Mouse (Mus musculus) MEL (cell line): ENCODE measurements around the gene Phf21b. TPM values are rescaled to one million over a fixed set of nuclear protein-coding genes. Genes with fewer than 3 reads are reported as not detected.

Source experiments
- DNase-seq: peaks from one replicate; pipeline ENCODE4 v3.0.0; 2011; ENCODE audit warnings: low read depth, low spot score
- H3K27ac ChIP-seq: 2 replicates; pipeline ENCODE4 v1.5.1; 2012; ENCODE audit warnings: low read depth, mild to moderate bottlenecking, control low read depth, low read length, moderate library complexity; ENCODE audit not compliant: control insufficient read depth
- H3K27me3 ChIP-seq, 2 experiments: fragments of 150-350 bp in 1 of 2; sonication (generic) in 1 of 2; 2 replicates each; pipeline ENCODE4 v1.6.1; 2012; ENCODE audit warnings: low read length in 2 of 2, mild to moderate bottlenecking in 2 of 2, improper control_type of control experiment in 1 of 2, moderate library complexity in 1 of 2; ENCODE audit not compliant: insufficient read depth in 2 of 2, control insufficient read depth in 1 of 2
- H3K36me3 ChIP-seq, 2 experiments: 2 replicates each; pipeline ENCODE4 v1.6.1; 2012 to 2014; ENCODE audit warnings: low read length in 2 of 2, improper control_type of control experiment in 1 of 2, inconsistent platforms in 1 of 2, mild to moderate bottlenecking in 1 of 2; ENCODE audit not compliant: insufficient read depth in 2 of 2, control insufficient read depth in 1 of 2
- H3K4me1 ChIP-seq, 2 experiments: fragments of 150-350 bp in 1 of 2; sonication (generic) in 1 of 2; 2 replicates each; pipeline ENCODE4 v1.6.1; 2012; ENCODE audit warnings: low read length in 2 of 2, improper control_type of control experiment in 1 of 2, mild to moderate bottlenecking in 1 of 2; ENCODE audit not compliant: insufficient read depth in 2 of 2, control insufficient read depth in 1 of 2
- H3K4me3 ChIP-seq, 2 experiments: fragments of 150-350 bp in 1 of 2; sonication (generic) in 1 of 2; 2 replicates each; pipeline ENCODE4 v1.5.1; 2012; ENCODE audit warnings: low read depth in 2 of 2, low read length in 2 of 2, mild to moderate bottlenecking in 2 of 2, moderate library complexity in 2 of 2, control low read depth in 1 of 2, improper control_type of control experiment in 1 of 2; ENCODE audit not compliant: control insufficient read depth in 1 of 2, insufficient read depth in 1 of 2
- H3K79me2 ChIP-seq: 2 replicates; pipeline ENCODE4 v1.6.1; 2012; ENCODE audit warnings: mild to moderate bottlenecking, low read length, moderate library complexity; ENCODE audit not compliant: control insufficient read depth, poor library complexity, insufficient read depth
- H3K9ac ChIP-seq: 2 replicates; pipeline ENCODE4 v1.6.1; 2012; ENCODE audit warnings: low read depth, mild to moderate bottlenecking, control low read depth, low read length, moderate library complexity; ENCODE audit not compliant: control insufficient read depth, poor library complexity, severe bottlenecking
- H3K9me3 ChIP-seq: fragments of 150-350 bp; sonication (generic); replicated peaks from 2 replicates; pipeline ENCODE4 v1.6.1; 2012; ENCODE audit warnings: mild to moderate bottlenecking, low read length, improper control_type of control experiment, moderate library complexity; ENCODE audit not compliant: insufficient read depth
- CTCF ChIP-seq, 3 experiments: IDR thresholded peaks in 2 of 3; conservative IDR thresholded peaks in 1 of 3; 2 replicates each; pipeline ENCODE4 v1.5.1; 2011 to 2012; ENCODE audit warnings: low read length in 3 of 3, low read depth in 2 of 3, mild to moderate bottlenecking in 2 of 3, improper control_type of control experiment in 1 of 3, inconsistent platforms in 1 of 3, mixed read lengths in 1 of 3, moderate library complexity in 1 of 3; ENCODE audit not compliant: control insufficient read depth in 1 of 3, insufficient read depth in 1 of 3, poor library complexity in 1 of 3, severe bottlenecking in 1 of 3
- ELF1 ChIP-seq: IDR thresholded peaks from 2 replicates; pipeline ENCODE4 v1.6.1; 2014; ENCODE audit warnings: low read depth, mild to moderate bottlenecking, inconsistent platforms, low read length, improper control_type of control experiment, moderate library complexity
- HCFC1 ChIP-seq: IDR thresholded peaks from 2 replicates; pipeline ENCODE4 v1.6.1; 2012; ENCODE audit warnings: low read depth, mild to moderate bottlenecking, inconsistent platforms, low read length, improper control_type of control experiment, moderate library complexity
- KAT2A ChIP-seq: conservative IDR thresholded peaks from 2 replicates; pipeline ENCODE4 v1.6.1; 2012; ENCODE audit warnings: low read depth, low read length, improper control_type of control experiment, inconsistent platforms
- MAFK ChIP-seq: IDR thresholded peaks from 2 replicates; pipeline ENCODE4 v1.6.1; 2011; ENCODE audit warnings: low read depth, mild to moderate bottlenecking, low read length, improper control_type of control experiment, borderline replicate concordance
- MAX ChIP-seq: IDR thresholded peaks from 2 replicates; pipeline ENCODE4 v1.6.1; 2011; ENCODE audit warnings: low read length, improper control_type of control experiment
- MXI1 ChIP-seq: IDR thresholded peaks from 2 replicates; pipeline ENCODE4 v1.6.1; 2011; ENCODE audit warnings: mild to moderate bottlenecking, low read depth, low read length, improper control_type of control experiment
- MYC ChIP-seq: IDR thresholded peaks from 2 replicates; pipeline ENCODE4 v1.6.1; 2011; ENCODE audit warnings: low read depth, mild to moderate bottlenecking, low read length, improper control_type of control experiment, moderate library complexity
- NELFE ChIP-seq: IDR thresholded peaks from 2 replicates; pipeline ENCODE4 v1.6.1; 2011; ENCODE audit warnings: low read depth, low read length, improper control_type of control experiment
- NRF1 ChIP-seq: IDR thresholded peaks from 2 replicates; pipeline ENCODE4 v1.6.1; 2014; ENCODE audit warnings: low read depth, mild to moderate bottlenecking, inconsistent platforms, low read length, improper control_type of control experiment, moderate library complexity; ENCODE audit not compliant: poor library complexity, insufficient read depth, severe bottlenecking
- POLR2AphosphoS2 ChIP-seq: IDR thresholded peaks from 2 replicates; pipeline ENCODE4 v1.6.1; 2011; ENCODE audit warnings: low read length, improper control_type of control experiment
- POLR2AphosphoS5 ChIP-seq: IDR thresholded peaks from 2 replicates; pipeline ENCODE4 v1.6.1; 2012; ENCODE audit warnings: low read depth, borderline replicate concordance, mild to moderate bottlenecking, inconsistent platforms, low read length, moderate library complexity, mixed read lengths
- RAD21 ChIP-seq: IDR thresholded peaks from 2 replicates; pipeline ENCODE4 v1.6.1; 2011; ENCODE audit warnings: mild to moderate bottlenecking, low read depth, low read length, improper control_type of control experiment
- SIN3A ChIP-seq: IDR thresholded peaks from 2 replicates; pipeline ENCODE4 v1.6.1; 2012; ENCODE audit warnings: low read length, improper control_type of control experiment, inconsistent platforms
- SMC3 ChIP-seq: IDR thresholded peaks from 2 replicates; pipeline ENCODE4 v1.6.1; 2011; ENCODE audit warnings: low read depth, low read length, improper control_type of control experiment
- TCF12 ChIP-seq: IDR thresholded peaks from 2 replicates; pipeline ENCODE4 v1.6.1; 2014; ENCODE audit warnings: low read depth, mild to moderate bottlenecking, inconsistent platforms, low read length, improper control_type of control experiment, moderate library complexity
- USF1 ChIP-seq: IDR thresholded peaks from 2 replicates; pipeline ENCODE4 v1.6.1; 2014; ENCODE audit warnings: low read depth, mild to moderate bottlenecking, inconsistent platforms, low read length, improper control_type of control experiment, moderate library complexity
- USF2 ChIP-seq, 2 experiments: IDR thresholded peaks; 2 replicates each; pipeline ENCODE4 v1.6.1; 2011 to 2012; ENCODE audit warnings: improper control_type of control experiment in 2 of 2, low read length in 2 of 2, borderline replicate concordance in 1 of 2, inconsistent platforms in 1 of 2, low read depth in 1 of 2, mild to moderate bottlenecking in 1 of 2; ENCODE audit not compliant: insufficient read depth in 1 of 2
- ZC3H11A ChIP-seq: IDR thresholded peaks from 2 replicates; pipeline ENCODE4 v1.6.1; 2012; ENCODE audit warnings: low read depth, mild to moderate bottlenecking, inconsistent platforms, low read length, improper control_type of control experiment
- ZKSCAN1 ChIP-seq: IDR thresholded peaks from 2 replicates; pipeline ENCODE4 v1.6.1; 2012; ENCODE audit warnings: low read depth, mild to moderate bottlenecking, inconsistent platforms, low read length, improper control_type of control experiment, moderate library complexity
- ZMIZ1 ChIP-seq: IDR thresholded peaks from 2 replicates; pipeline ENCODE4 v1.6.1; 2012; ENCODE audit warnings: low read depth, mild to moderate bottlenecking, inconsistent platforms, low read length, improper control_type of control experiment, moderate library complexity
- polyA plus RNA-seq, 2 experiments: library from polyadenylated mRNA; stranded (reverse) in 1 of 2; unstranded in 1 of 2; fragments of >175 nt in 1 of 2; fragments of >200 nt in 1 of 2; gene quantifications; 2 replicates each; pipeline versions ENCODE4 v1.2.1 to v1.2.4; 2012; ENCODE audit warnings: low replicate concordance in 2 of 2, low read depth in 1 of 2; ENCODE audit not compliant: insufficient read length in 2 of 2, insufficient read depth in 1 of 2, missing spikeins in 1 of 2
- total RNA-seq: library from RNA; depleted of rRNA; stranded (reverse); fragments of 300-350 nt; gene quantifications from 2 replicates; pipeline ENCODE4 v1.2.3, GENCODE M21; 2012

Phf21b gene
- total and polyA plus RNA-seq, 3 experiments = 4.7 to 14.7 TPM; not detected in 1

DNA sequence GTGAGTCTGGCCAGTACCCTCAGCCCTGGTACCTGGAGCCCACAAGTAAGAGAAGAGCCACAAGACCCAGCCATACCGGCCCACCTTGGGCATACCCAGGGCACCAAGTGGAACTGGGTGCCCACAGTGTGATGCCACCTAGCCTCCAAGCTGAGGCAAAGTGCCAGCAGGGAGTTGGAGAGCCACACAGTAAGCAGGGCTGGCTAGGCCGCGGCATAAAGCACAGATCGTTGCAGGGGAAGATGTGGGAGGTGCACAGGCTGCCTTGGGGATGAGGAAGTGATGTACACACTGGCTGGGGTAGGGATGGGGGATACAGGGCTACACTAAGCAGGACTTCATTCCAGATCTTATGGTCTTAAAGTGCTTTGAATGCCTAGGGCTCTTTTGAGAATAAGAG, 35.0 kb downstream of the Phf21b start:
- Histone ChIP-seq H3K27me3 (no peaks in the 10 kb centered on the region), H3K9ac (no peak overlapping the region), H3K27ac (no peak overlapping the region), H3K9me3 (no peaks in the 10 kb centered on the region), H3K79me2 (peaks cover 5% of the 10 kb centered on the region; the same call in 1 of the 2 replicates), H3K4me3 (no peak overlapping the region), H3K4me1 (no peaks in the 10 kb centered on the region), H3K36me3 (no peaks in the 10 kb centered on the region)
- no peak for DNase-seq
- TF ChIP-seq MYC = no peak
- TF ChIP-seq MXI1 = no peak
- no peak for TF ChIP-seq ZMIZ1
- no peak for TF ChIP-seq USF2 (IDR thresholded peaks at IDR 0.05; ENCODE audit: borderline replicate concordance in 1 of 2, insufficient read depth in 1 of 2, low read depth in 1 of 2, low read length in 2 of 2)

DNA sequence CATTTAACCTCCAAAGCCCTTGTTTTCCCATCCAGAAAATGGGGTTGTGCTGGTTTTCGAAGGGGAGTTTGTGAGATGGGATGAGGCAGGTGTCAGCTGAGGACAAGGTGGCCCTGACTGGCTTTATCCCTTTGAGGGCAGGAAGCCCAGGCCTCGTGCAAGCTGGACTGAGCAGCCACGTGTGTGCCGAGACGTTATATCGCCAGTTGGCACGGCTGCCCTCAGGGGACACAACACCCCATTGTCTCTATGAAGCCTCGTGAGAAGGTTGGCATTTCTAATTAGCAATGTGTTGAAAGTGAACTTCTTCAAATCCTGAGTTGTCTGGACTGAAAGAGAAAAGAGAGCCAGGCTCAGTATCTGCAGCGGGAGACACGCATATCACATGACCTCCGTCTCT, 37.6 kb downstream of the Phf21b start:
- H3K9me3 ChIP-seq = no peaks in the 10 kb centered on the region
- no peak for TF ChIP-seq MYC
- no peak for TF ChIP-seq POLR2AphosphoS2
- no peak for TF ChIP-seq KAT2A
- TF ChIP-seq RAD21 = no peak
- no peak for TF ChIP-seq USF1
- TF ChIP-seq HCFC1 = no peak
- no peak for TF ChIP-seq CTCF (IDR thresholded peaks at IDR 0.05 in 2 of 3, conservative IDR thresholded peaks at IDR 0.05 in 1 of 3; ENCODE audit: control insufficient read depth in 1 of 3, insufficient read depth in 1 of 3, low read depth in 2 of 3, low read length in 3 of 3, poor library complexity in 1 of 3, severe bottlenecking in 1 of 3)
- no peak for TF ChIP-seq TCF12
- no peak for TF ChIP-seq MAFK
- TF ChIP-seq NRF1 = no peak
- no peak for TF ChIP-seq USF2 (IDR thresholded peaks at IDR 0.05; ENCODE audit: borderline replicate concordance in 1 of 2, insufficient read depth in 1 of 2, low read depth in 1 of 2, low read length in 2 of 2)
- TF ChIP-seq ZMIZ1 = no peak
- no peak for TF ChIP-seq SIN3A
- TF ChIP-seq ELF1 = no peak
- TF ChIP-seq NELFE = no peak
- no peak for TF ChIP-seq MAX
- no peak for TF ChIP-seq POLR2AphosphoS5
- TF ChIP-seq ZKSCAN1 = no peak
- no peak for TF ChIP-seq SMC3
- TF ChIP-seq ZC3H11A = no peak
- H3K36me3 ChIP-seq = no peaks in the 10 kb centered on the region
- H3K79me2 ChIP-seq = peaks cover 5% of the 10 kb centered on the region; the same call in 1 of the 2 replicates
- H3K4me3 ChIP-seq = no peak overlapping the region
- H3K27me3 ChIP-seq = no peaks in the 10 kb centered on the region
- no peak for DNase-seq
- H3K27ac ChIP-seq = no peak overlapping the region
- no peak overlapping the region for H3K9ac ChIP-seq
- H3K4me1 ChIP-seq = no peaks in the 10 kb centered on the region
